Mouse (Mus musculus) MEL (cell line): Measurements from ENCODE around the gene Gm3435. TPM values are rescaled to one million over a fixed set of nuclear protein-coding genes. Genes with fewer than 3 reads are reported as not detected.
"Not testable (repeated sequence)": the region's sequence is repeated elsewhere in the genome, so short reads cannot be mapped to it uniquely, and the experiment has no call there.

Experiments
- DNase-seq: peaks from one replicate; pipeline ENCODE4 v3.0.0; 2011; ENCODE audit warnings: low read depth, low spot score
- H3K27ac ChIP-seq: 2 replicates; pipeline ENCODE4 v1.5.1; 2012; ENCODE audit warnings: low read depth, mild to moderate bottlenecking, control low read depth, low read length, moderate library complexity; ENCODE audit not compliant: control insufficient read depth
- H3K27me3 ChIP-seq, 2 experiments: fragments of 150-350 bp in 1 of 2; sonication (generic) in 1 of 2; 2 replicates each; pipeline ENCODE4 v1.6.1; 2012; ENCODE audit warnings: low read length in 2 of 2, mild to moderate bottlenecking in 2 of 2, improper control_type of control experiment in 1 of 2, moderate library complexity in 1 of 2; ENCODE audit not compliant: insufficient read depth in 2 of 2, control insufficient read depth in 1 of 2
- H3K36me3 ChIP-seq, 2 experiments: 2 replicates each; pipeline ENCODE4 v1.6.1; 2012 to 2014; ENCODE audit warnings: low read length in 2 of 2, improper control_type of control experiment in 1 of 2, inconsistent platforms in 1 of 2, mild to moderate bottlenecking in 1 of 2; ENCODE audit not compliant: insufficient read depth in 2 of 2, control insufficient read depth in 1 of 2
- H3K4me1 ChIP-seq, 2 experiments: fragments of 150-350 bp in 1 of 2; sonication (generic) in 1 of 2; 2 replicates each; pipeline ENCODE4 v1.6.1; 2012; ENCODE audit warnings: low read length in 2 of 2, improper control_type of control experiment in 1 of 2, mild to moderate bottlenecking in 1 of 2; ENCODE audit not compliant: insufficient read depth in 2 of 2, control insufficient read depth in 1 of 2
- H3K4me3 ChIP-seq, 2 experiments: fragments of 150-350 bp in 1 of 2; sonication (generic) in 1 of 2; 2 replicates each; pipeline ENCODE4 v1.5.1; 2012; ENCODE audit warnings: low read depth in 2 of 2, low read length in 2 of 2, mild to moderate bottlenecking in 2 of 2, moderate library complexity in 2 of 2, control low read depth in 1 of 2, improper control_type of control experiment in 1 of 2; ENCODE audit not compliant: control insufficient read depth in 1 of 2, insufficient read depth in 1 of 2
- H3K79me2 ChIP-seq: 2 replicates; pipeline ENCODE4 v1.6.1; 2012; ENCODE audit warnings: mild to moderate bottlenecking, low read length, moderate library complexity; ENCODE audit not compliant: control insufficient read depth, poor library complexity, insufficient read depth
- H3K9ac ChIP-seq: 2 replicates; pipeline ENCODE4 v1.6.1; 2012; ENCODE audit warnings: low read depth, mild to moderate bottlenecking, control low read depth, low read length, moderate library complexity; ENCODE audit not compliant: control insufficient read depth, poor library complexity, severe bottlenecking
- H3K9me3 ChIP-seq: fragments of 150-350 bp; sonication (generic); replicated peaks from 2 replicates; pipeline ENCODE4 v1.6.1; 2012; ENCODE audit warnings: mild to moderate bottlenecking, low read length, improper control_type of control experiment, moderate library complexity; ENCODE audit not compliant: insufficient read depth
- E2F4 ChIP-seq: IDR thresholded peaks from 2 replicates; pipeline ENCODE4 v1.6.1; 2011; ENCODE audit warnings: low read depth, low read length, improper control_type of control experiment, borderline replicate concordance
- GATA1 ChIP-seq: IDR thresholded peaks from 2 replicates; pipeline ENCODE4 v1.6.1; 2011; ENCODE audit warnings: low read depth, low read length, improper control_type of control experiment
- MAX ChIP-seq: IDR thresholded peaks from 2 replicates; pipeline ENCODE4 v1.6.1; 2011; ENCODE audit warnings: low read length, improper control_type of control experiment
- POLR2AphosphoS2 ChIP-seq: IDR thresholded peaks from 2 replicates; pipeline ENCODE4 v1.6.1; 2011; ENCODE audit warnings: low read length, improper control_type of control experiment
- polyA plus RNA-seq, 2 experiments: library from polyadenylated mRNA; stranded (reverse) in 1 of 2; unstranded in 1 of 2; fragments of >175 nt in 1 of 2; fragments of >200 nt in 1 of 2; gene quantifications; 2 replicates each; pipeline versions ENCODE4 v1.2.1 to v1.2.4; 2012; ENCODE audit warnings: low replicate concordance in 2 of 2, low read depth in 1 of 2; ENCODE audit not compliant: insufficient read length in 2 of 2, insufficient read depth in 1 of 2, missing spikeins in 1 of 2
- total RNA-seq: library from RNA; depleted of rRNA; stranded (reverse); fragments of 300-350 nt; gene quantifications from 2 replicates; pipeline ENCODE4 v1.2.3, GENCODE M21; 2012

The Gm3435 gene
- total and polyA plus RNA-seq, 3 experiments = 1.1 to 3.6 TPM; not detected in 1

DNA sequence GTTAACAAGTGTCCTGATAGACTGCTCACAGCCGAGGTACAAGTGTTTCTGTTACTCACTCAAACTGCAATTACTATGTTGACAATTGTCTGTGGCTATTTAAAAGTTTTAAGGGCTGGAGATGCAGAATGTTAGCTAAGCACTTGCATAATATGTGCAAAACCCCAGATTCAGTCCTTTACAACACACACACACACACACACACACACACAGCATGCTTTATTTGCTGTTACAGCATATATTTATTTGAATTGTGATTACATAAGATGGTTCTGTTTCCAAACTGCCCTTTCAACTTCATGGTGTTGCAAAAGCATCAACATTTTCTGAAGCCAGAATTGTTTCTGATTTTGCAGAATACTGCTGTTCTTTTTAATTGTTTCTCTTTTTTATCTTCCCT is 40.4 kb downstream of the Gm3435 start:
- not testable (repeated sequence) for H3K9ac ChIP-seq, H3K36me3 ChIP-seq, H3K79me2 ChIP-seq, DNase-seq, H3K9me3 ChIP-seq, H3K27ac ChIP-seq, H3K27me3 ChIP-seq, H3K4me1 ChIP-seq, H3K4me3 ChIP-seq

DNA sequence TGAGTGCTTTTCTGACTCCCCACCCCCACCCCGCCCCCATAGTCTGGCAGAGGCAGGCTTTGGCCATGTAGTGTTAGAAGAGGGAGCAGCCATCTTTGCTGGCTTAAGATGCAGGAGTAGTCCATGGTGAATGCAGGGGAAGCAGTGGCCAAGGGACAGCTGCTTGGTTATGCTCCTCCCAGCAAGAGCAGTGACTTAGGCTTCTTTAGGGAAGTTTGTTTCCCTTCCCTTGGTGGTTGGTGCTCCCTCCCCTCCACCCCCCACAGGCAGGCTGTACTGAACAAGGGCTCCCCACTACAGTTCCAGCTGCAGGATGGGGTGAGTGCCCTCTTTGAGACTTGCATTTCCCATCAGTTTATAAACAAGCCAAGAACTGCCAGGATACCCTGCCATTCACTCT is 42.8 kb downstream of the Gm3435 start:
- H3K27ac ChIP-seq, DNase-seq: not testable (repeated sequence)

DNA sequence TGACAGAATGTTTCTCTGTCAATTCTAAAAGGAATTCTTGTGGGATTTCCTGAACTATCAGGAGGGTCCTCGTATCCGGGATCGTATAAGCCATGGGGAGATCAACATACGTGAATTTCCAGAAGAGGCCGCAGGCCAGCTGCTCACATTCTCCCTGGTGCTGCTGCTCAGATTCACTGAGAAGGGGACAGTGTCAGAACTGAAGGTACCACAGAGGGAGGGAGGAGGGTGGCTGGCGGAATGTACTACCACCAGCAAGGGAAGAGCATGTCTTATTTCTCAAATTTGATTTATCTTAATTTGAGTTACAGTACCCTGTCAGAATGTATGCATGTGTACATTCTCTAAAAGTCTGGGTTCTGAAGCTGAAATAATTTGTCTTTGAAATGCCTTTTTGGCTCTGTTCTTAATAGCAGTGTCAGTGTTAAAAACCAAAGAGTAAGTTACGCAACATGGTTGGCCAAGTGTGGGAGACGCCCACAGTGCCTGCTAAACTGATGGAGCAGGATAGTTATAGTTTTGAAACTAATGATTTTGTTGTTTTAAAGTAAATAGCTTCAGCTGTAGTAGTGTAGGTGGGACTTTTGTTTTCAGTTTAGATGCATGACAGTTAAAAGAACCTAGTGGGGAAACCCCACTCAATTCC is 43.3 kb downstream of the Gm3435 start:
- not testable (repeated sequence) for H3K9ac ChIP-seq, DNase-seq, H3K4me3 ChIP-seq, H3K4me1 ChIP-seq, H3K27me3 ChIP-seq, H3K9me3 ChIP-seq, H3K36me3 ChIP-seq, H3K27ac ChIP-seq, H3K79me2 ChIP-seq

More for the DNA sequence above, 42.8 kb downstream of the Gm3435 start:
- not testable (repeated sequence) for H3K9ac ChIP-seq, H3K4me1 ChIP-seq, H3K36me3 ChIP-seq, H3K79me2 ChIP-seq, H3K4me3 ChIP-seq, H3K9me3 ChIP-seq, H3K27me3 ChIP-seq

GRCm38 (mm10) chr17:15053829-15054200 is 43.8 kb downstream of the Gm3435 start:
- not testable (repeated sequence) for H3K9me3 ChIP-seq, H3K36me3 ChIP-seq, H3K4me3 ChIP-seq, H3K9ac ChIP-seq, H3K79me2 ChIP-seq, H3K27ac ChIP-seq, H3K27me3 ChIP-seq, DNase-seq, H3K4me1 ChIP-seq

DNA sequence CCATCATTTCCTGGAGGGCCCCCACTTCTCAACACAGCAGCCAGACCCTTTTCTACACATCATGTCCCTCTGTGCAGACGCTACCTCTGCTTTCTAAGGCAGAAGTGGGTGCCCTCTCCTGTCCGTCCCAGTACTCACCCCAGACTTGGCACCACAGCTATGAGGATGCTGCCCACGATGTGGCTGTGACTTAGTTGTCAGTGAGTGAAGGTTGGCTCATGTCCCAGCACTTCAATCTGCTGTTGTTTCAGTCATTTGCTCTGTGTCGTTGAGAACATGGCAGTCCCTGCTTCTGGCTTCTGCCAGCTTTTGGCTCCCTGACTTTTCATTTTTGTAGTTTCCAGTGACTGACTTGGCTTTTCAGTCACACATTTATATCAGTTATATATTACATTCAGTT is 45.9 kb downstream of the Gm3435 start:
- H3K4me3 ChIP-seq = no peak overlapping the region
- no peak overlapping the region for H3K27ac ChIP-seq
- H3K9ac ChIP-seq = no peak overlapping the region
- no peaks in the 10 kb centered on the region for H3K79me2 ChIP-seq
- H3K27me3 ChIP-seq = no peaks in the 10 kb centered on the region
- DNase-seq = no peak
- no peaks in the 10 kb centered on the region for H3K9me3 ChIP-seq
- H3K36me3 ChIP-seq = peaks cover 0 to under 1% of the 10 kb centered on the region in 2 experiments; a peak in 1 of 4 replicates
- TF ChIP-seq GATA1 = no peak
- no peak for TF ChIP-seq POLR2AphosphoS2
- no peak for TF ChIP-seq E2F4
- no peak for TF ChIP-seq MAX
- H3K4me1 ChIP-seq = no peaks in the 10 kb centered on the region
